Mouse (Mus musculus): Measurements from ENCODE around the gene Nprl2.
"Not testable (repeated sequence)": the region's sequence is repeated elsewhere in the genome, so short reads cannot be mapped to it uniquely, and the experiment has no call there.

GRCm38 (mm10) chr9:107565556-107565955 is 23.5 kb downstream of the Nprl2 start:
- not testable (repeated sequence) for TF ChIP-seq CTCF (IDR thresholded peaks at IDR 0.05; ENCODE audit: control insufficient read depth, insufficient read depth, insufficient replicate concordance, low read depth, low read length); POLR2A (IDR thresholded peaks at IDR 0.05; ENCODE audit: control insufficient read depth, low read depth, low read length)
